8 mouse cellular contexts compared by ENCODE assay signal in genomic region chr4:138250088-138250960, GRCm38 (mm10). TPM values are rescaled to one million over a fixed set of nuclear protein-coding genes. Genes with fewer than 3 reads are reported as not detected.
A peak's percentile ranks its signal among the peaks of the same experiment; 100 is the strongest.
DNase-seq lines count a peak whose midpoint lies in the region; ATAC-seq lines count a peak whose summit lies in the region.

Gene Sh2d5, plus strand, starts transcription at chr4:138250403.
Gene Kif17, plus strand, starts transcription at chr4:138250435.

- peak; percentile 90 for ATAC-seq in forebrain, embryonic 15.5 days (replicated peaks)
- ATAC-seq in lung, embryonic 15.5 days (ENCODE audit: borderline replicate concordance, extremely low read depth, low FRiP score, low TSS enrichment) = peak; percentile 80; the same call in 1 of the 2 replicates

- H3K4me3 ChIP-seq in forebrain, embryonic 15.5 days = peak within 1 kb of the TSS; percentile 61
- peak within 1 kb of the TSS; percentile 52 for H3K4me3 ChIP-seq in lung, embryonic 15.5 days

- peaks cover 15% of the 10 kb centered on the region; the same call in 1 of the 2 replicates for H3K27me3 ChIP-seq in forebrain, embryonic 15.5 days
- peaks cover 35% of the 10 kb centered on the region for H3K27me3 ChIP-seq in lung, embryonic 15.5 days

- H3K4me2 ChIP-seq in forebrain, embryonic 15.5 days (replicated peaks) = peak within 1 kb of the TSS; percentile 97
- H3K4me2 ChIP-seq in lung, embryonic 15.5 days = peak within 1 kb of the TSS; percentile 99

- no peaks in the 10 kb centered on the region for H3K9me3 ChIP-seq in forebrain, embryonic 15.5 days
- no peaks in the 10 kb centered on the region for H3K9me3 ChIP-seq in lung, embryonic 15.5 days

- peak within 1 kb of the TSS; percentile 64 for H3K9ac ChIP-seq in forebrain, embryonic 15.5 days (replicated peaks)
- H3K9ac ChIP-seq in lung, embryonic 15.5 days = peak within 1 kb of the TSS; percentile 36

- under 1% methylated on average over 71 of the region's 74 CpGs for WGBS in forebrain, embryonic 15.5 days
- 1% methylated on average over 64 of the region's 74 CpGs for whole genome bisulfite sequencing in lung, embryonic 15.5 days

- 0 out of 2 replicates have a peak within 1 kb of the TSS, but pooled peaks have one; percentile 23 for H3K27ac ChIP-seq in forebrain, embryonic 15.5 days (replicated peaks)
- no peak within 1 kb of the TSS for H3K27ac ChIP-seq in lung, embryonic 15.5 days

- H3K36me3 ChIP-seq in forebrain, embryonic 15.5 days = peaks cover 25% of the 10 kb centered on the region
- peaks cover 22% of the 10 kb centered on the region for H3K36me3 ChIP-seq in lung, embryonic 15.5 days

- DNase-seq in MEL-GATA-1-ER (ENCODE audit: extremely low read depth, low read depth) = peak; percentile 75
- DNase-seq in cerebellum, adult 11-12 months = peak; percentile 96
- DNase-seq in heart, postnatal 4 days = peak; percentile 63
- DNase-seq in layer of hippocampus, adult 9-11 months = peak; percentile 94
- peak; percentile 74 for DNase-seq in retina, adult 2 months (ENCODE audit: low read depth, low spot score)
- DNase-seq in thymus, postnatal 14 days = peak; percentile 91

- H3K4me1 ChIP-seq in forebrain, embryonic 15.5 days = peaks cover 32% of the 10 kb centered on the region
- H3K4me1 ChIP-seq in lung, embryonic 15.5 days = peaks cover 33% of the 10 kb centered on the region

RNA-seq across cellular contexts. Expression of gene Sh2d5, which starts in this region (rescaled TPM):
- polyA plus RNA-seq in forebrain, embryonic 15.5 days (2015; fragmentation: Nextera tagmentation; extraction: Ambion mirVana) = 5.9 and 6.8 TPM in 2 replicates
- under 1 TPM; 0.29 to 0.36 TPM for total RNA-seq in heart, postnatal 4 days (2021)
- 0.27 and 0.35 TPM in 2 replicates for polyA plus RNA-seq in lung, embryonic 15.5 days (2015; fragmentation: Nextera tagmentation; extraction: Ambion mirVana)

RNA-seq across cellular contexts. Expression of gene Kif17, which starts in this region (rescaled TPM):
- polyA plus RNA-seq in forebrain, embryonic 15.5 days (2015; fragmentation: Nextera tagmentation; extraction: Ambion mirVana) = 1.4 and 1.6 TPM in 2 replicates
- total RNA-seq in heart, postnatal 4 days (2021) = under 1 TPM; 0.14 to 0.23 TPM
- polyA plus RNA-seq in lung, embryonic 15.5 days (2015; fragmentation: Nextera tagmentation; extraction: Ambion mirVana) = 3.0 and 3.9 TPM in 2 replicates

Comparison
In these comparisons a context has a peak if more than half of its experiments do, and no peak if none do; other contexts are left out.
1. Peak in DNase-seq in heart, postnatal 4 days; RNA of the genes that start here not detected or under 1 TPM.